Mouse (Mus musculus): Measurements from ENCODE around the gene 9930111J21Rik2. TPM values are rescaled to one million over a fixed set of nuclear protein-coding genes. Genes with fewer than 3 reads are reported as not detected.
A peak's percentile ranks its signal among the peaks of the same experiment; 100 is the strongest.

The 9930111J21Rik2 gene
- polyA plus RNA-seq, 1 experiment from 2014 or later, result 0.25 TPM

DNA sequence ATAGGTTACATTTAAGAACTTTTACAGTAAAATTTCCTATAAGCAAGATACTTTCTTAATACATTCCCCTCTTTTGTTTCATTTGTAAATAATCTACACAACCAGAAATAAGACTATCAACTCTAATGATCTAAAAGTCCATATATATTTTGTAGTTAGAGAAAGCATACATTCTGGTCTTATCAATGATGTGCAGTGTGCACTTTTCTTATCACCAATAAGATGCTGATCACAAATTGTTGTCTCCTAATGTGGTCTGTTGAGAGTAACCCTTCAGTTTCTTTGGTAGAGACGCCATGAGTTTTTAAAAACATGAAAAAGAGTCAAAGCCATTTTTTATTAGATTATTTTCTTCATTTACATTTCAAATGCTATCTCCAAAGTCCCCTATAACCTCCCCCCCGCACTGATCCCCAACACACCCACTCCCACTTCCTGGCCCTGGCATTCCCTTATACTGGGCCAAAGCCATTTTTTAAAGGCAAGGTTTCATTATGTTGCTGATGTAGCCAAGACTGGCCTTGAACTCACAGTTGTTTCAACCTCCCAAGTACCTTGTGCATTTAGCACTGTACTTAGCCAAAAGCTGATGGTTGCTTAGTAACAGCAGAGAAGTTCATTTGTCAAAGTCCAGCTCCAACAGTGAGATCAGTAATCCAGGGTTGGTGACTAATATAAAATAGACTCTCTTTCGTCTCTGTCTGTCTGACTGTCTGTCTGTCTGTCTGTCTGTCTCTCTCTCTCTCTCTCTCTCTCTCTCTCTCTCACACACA is 38.9 kb upstream of the 9930111J21Rik2 start:
- no peaks in the 10 kb centered on the region for H3K9me3 ChIP-seq (replicated peaks; ENCODE audit: control insufficient read depth, low read length)
- H3K4me1 ChIP-seq (ENCODE audit: control insufficient read depth, insufficient read depth, low read length), result no peaks in the 10 kb centered on the region
- ATAC-seq (replicated peaks; ENCODE audit: insufficient number of reproducible peaks, low FRiP score, low TSS enrichment, low read depth), result no peak
- no peaks in the 10 kb centered on the region for H3K27me3 ChIP-seq (ENCODE audit: control insufficient read depth, insufficient read depth, low read length)
- H3K9ac ChIP-seq (replicated peaks; ENCODE audit: low read length), result no peak overlapping the region
- DNase-seq (ENCODE audit: low spot score), result no peak
- no peaks in the 10 kb centered on the region for H3K36me3 ChIP-seq (replicated peaks; ENCODE audit: control insufficient read depth, insufficient read depth, low read depth, low read length)
- H3K4me2 ChIP-seq (ENCODE audit: low read depth, low read length), result no peak overlapping the region
- 85% methylated on average over 3 of the region's 3 CpGs for WGBS
- H3K4me3 ChIP-seq (ENCODE audit: low read depth, low read length), result no peak overlapping the region
- H3K27ac ChIP-seq (replicated peaks; ENCODE audit: low read depth, low read length), result no peak overlapping the region

DNA sequence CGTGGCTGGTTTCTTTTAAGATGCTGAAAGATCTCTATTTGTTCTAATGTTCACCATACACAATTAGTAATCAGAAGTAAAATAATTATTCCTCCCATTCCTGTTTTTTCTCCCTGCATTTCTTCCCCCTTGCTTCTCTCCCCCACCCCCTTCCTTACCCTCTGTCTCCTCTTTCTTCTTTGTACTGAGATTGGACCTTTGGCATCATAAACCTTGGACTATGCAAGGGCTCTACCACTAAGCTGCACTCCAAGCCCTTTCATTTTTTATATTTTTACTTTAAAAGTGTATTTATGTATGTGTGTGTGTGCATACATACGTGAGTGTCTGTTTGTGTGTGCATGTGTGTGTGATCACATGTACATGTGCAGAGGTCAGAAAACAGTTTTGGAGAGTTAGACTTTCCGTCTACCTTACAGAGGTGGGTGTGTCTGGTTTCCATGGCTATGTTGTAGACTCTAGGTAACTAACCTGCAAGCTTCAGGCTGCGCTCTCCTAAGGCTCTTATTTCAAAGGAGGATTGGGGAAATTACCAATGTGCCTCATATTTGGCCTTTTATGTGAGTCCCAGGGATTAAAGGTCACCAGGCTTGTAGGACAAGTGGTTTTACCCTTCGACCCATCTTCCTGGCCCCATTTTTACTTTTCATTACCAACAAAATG is 38.1 kb upstream of the 9930111J21Rik2 start:
- H3K4me2 ChIP-seq (ENCODE audit: low read depth, low read length), result no peak overlapping the region
- no peak overlapping the region for H3K9ac ChIP-seq (replicated peaks; ENCODE audit: low read length)
- H3K4me3 ChIP-seq (ENCODE audit: low read depth, low read length), result no peak overlapping the region
- H3K9me3 ChIP-seq (replicated peaks; ENCODE audit: control insufficient read depth, low read length), result no peaks in the 10 kb centered on the region
- no peaks in the 10 kb centered on the region for H3K36me3 ChIP-seq (replicated peaks; ENCODE audit: control insufficient read depth, insufficient read depth, low read depth, low read length)
- H3K4me1 ChIP-seq (ENCODE audit: control insufficient read depth, insufficient read depth, low read length), result no peaks in the 10 kb centered on the region
- no peaks in the 10 kb centered on the region for H3K27me3 ChIP-seq (ENCODE audit: control insufficient read depth, insufficient read depth, low read length)
- DNase-seq (ENCODE audit: low spot score), result no peak
- H3K27ac ChIP-seq (replicated peaks; ENCODE audit: low read depth, low read length), result no peak overlapping the region
- 84% methylated on average over 5 of the region's 5 CpGs for WGBS
- ATAC-seq (replicated peaks; ENCODE audit: insufficient number of reproducible peaks, low FRiP score, low TSS enrichment, low read depth), result no peak

DNA sequence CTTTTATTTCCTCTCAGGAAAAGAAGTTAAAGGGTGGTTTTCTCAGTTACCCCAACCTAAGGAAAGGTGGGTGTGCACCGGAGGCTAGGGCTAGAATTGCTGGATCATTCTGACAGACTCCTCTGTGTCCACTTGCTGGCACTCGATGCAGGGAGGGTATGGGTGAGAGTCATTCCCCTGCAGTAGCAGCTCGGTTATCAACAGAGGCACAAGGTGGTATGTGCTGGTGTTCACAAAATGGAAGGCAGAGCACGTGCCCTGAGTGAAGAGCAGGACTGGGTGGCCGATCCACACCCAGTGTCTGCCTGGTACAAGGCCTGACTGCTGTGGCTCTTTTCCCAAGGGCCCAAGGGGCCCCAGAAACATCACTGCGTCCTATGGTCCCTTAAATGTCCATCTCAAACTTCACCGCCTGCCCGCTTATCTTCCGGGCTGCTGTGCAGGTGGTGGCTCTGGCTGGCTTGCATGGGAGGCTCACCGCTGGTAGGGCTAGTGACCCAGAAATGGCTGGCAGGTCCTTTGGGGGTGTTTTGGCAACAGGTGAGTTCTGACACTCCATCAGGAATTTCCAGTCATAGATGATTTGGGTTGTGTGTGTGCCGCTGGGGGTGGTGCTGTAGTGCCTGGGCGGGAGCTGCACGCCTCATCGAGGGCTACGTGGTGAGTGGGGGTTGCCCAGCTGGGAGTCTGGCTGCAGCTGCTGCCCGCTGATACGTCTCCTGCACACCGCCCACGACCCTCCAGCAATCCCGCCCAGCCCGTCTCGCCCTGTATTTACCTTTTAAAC is 37.0 kb upstream of the 9930111J21Rik2 start:
- H3K9ac ChIP-seq (replicated peaks; ENCODE audit: low read length), result no peak overlapping the region; the same call in 1 of the 2 replicates
- peak; percentile 33 for DNase-seq (ENCODE audit: low spot score)
- no peaks in the 10 kb centered on the region for H3K27me3 ChIP-seq (ENCODE audit: control insufficient read depth, insufficient read depth, low read length)
- no peak; the same call in 1 of the 2 replicates for ATAC-seq (replicated peaks; ENCODE audit: insufficient number of reproducible peaks, low FRiP score, low TSS enrichment, low read depth)
- H3K4me2 ChIP-seq (ENCODE audit: low read depth, low read length), result peak overlapping the region; percentile 16; the same call in 1 of the 2 replicates
- H3K36me3 ChIP-seq (replicated peaks; ENCODE audit: control insufficient read depth, insufficient read depth, low read depth, low read length), result no peaks in the 10 kb centered on the region
- no peak overlapping the region for H3K4me3 ChIP-seq (ENCODE audit: low read depth, low read length)
- H3K9me3 ChIP-seq (replicated peaks; ENCODE audit: control insufficient read depth, low read length), result no peaks in the 10 kb centered on the region
- H3K4me1 ChIP-seq (ENCODE audit: control insufficient read depth, insufficient read depth, low read length), result no peaks in the 10 kb centered on the region
- 38% methylated on average over 22 of the region's 22 CpGs for WGBS
- H3K27ac ChIP-seq (replicated peaks; ENCODE audit: low read depth, low read length), result no peak overlapping the region

DNA sequence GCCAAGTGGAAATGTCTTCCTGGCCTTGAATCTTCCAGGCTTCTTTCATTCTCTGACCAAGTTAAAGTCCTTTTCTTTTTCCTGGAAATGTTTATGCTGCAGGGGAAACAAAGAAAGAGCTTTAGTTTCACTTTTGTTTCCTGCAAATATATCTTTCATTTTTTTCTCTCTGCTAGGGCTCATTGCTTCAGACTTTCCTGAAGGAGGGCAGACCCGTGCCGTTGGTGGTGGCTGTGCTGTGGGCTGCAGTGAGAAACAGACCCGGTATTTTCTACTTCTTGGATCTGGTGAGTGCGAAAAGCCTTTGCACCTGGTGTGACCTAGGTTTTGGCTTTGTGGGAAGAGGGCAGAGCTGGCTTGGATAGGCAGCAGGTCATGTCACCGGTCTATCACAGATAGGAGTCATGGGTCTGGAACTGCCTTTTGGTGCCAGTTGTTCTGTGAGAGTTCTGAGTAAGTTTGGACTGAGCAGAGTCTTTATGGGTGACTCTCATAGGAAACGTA is 35.9 kb upstream of the 9930111J21Rik2 start:
- 80% methylated on average over 6 of the region's 6 CpGs for WGBS

DNA sequence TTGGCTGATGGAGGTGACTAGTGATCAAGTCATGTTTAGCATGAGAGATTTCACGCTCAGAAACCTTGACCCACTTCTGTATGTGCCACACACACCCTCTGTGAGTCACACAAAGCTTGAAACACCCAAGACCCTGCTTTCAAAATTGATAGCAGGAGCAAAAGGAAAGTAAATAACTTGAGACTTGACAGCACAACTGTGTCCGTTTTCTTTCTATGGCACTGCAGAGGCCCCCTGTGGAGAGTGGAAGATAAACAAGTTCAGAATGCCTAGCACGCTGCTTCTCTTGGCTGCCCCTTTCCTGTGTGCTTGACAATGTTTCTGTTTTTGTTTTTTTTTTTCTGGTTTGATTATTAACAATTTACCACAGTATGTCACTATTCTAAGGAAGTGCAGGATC is 33.8 kb upstream of the 9930111J21Rik2 start:
- H3K4me2 ChIP-seq (ENCODE audit: low read depth, low read length), result no peak overlapping the region
- no peak for DNase-seq (ENCODE audit: low spot score)
- H3K9ac ChIP-seq (replicated peaks; ENCODE audit: low read length), result no peak overlapping the region
- H3K36me3 ChIP-seq (replicated peaks; ENCODE audit: control insufficient read depth, insufficient read depth, low read depth, low read length), result no peaks in the 10 kb centered on the region
- no peak for ATAC-seq (replicated peaks; ENCODE audit: insufficient number of reproducible peaks, low FRiP score, low TSS enrichment, low read depth)
- no peaks in the 10 kb centered on the region for H3K9me3 ChIP-seq (replicated peaks; ENCODE audit: control insufficient read depth, low read length)
- H3K4me1 ChIP-seq (ENCODE audit: control insufficient read depth, insufficient read depth, low read length), result no peaks in the 10 kb centered on the region
- no peak overlapping the region for H3K27ac ChIP-seq (replicated peaks; ENCODE audit: low read depth, low read length)
- no peaks in the 10 kb centered on the region; the same call in 1 of the 2 replicates for H3K27me3 ChIP-seq (ENCODE audit: control insufficient read depth, insufficient read depth, low read length)
- 50% methylated on average over 3 of the region's 3 CpGs for WGBS
- no peak overlapping the region for H3K4me3 ChIP-seq (ENCODE audit: low read depth, low read length)

More for the DNA sequence above, 35.9 kb upstream of the 9930111J21Rik2 start:
- Histone ChIP-seq H3K9me3 (replicated peaks; ENCODE audit: control insufficient read depth, low read length) (no peaks in the 10 kb centered on the region), H3K9ac (replicated peaks; ENCODE audit: low read length) (no peak overlapping the region), H3K36me3 (replicated peaks; ENCODE audit: control insufficient read depth, insufficient read depth, low read depth, low read length) (no peaks in the 10 kb centered on the region), H3K4me2 (ENCODE audit: low read depth, low read length) (no peak overlapping the region), H3K27me3 (ENCODE audit: control insufficient read depth, insufficient read depth, low read length) (no peaks in the 10 kb centered on the region; the same call in 1 of the 2 replicates), H3K4me3 (ENCODE audit: low read depth, low read length) (no peak overlapping the region), H3K27ac (replicated peaks; ENCODE audit: low read depth, low read length) (no peak overlapping the region), H3K4me1 (ENCODE audit: control insufficient read depth, insufficient read depth, low read length) (no peaks in the 10 kb centered on the region)
- no peak for DNase-seq (ENCODE audit: low spot score)
- no peak for ATAC-seq (replicated peaks; ENCODE audit: insufficient number of reproducible peaks, low FRiP score, low TSS enrichment, low read depth)

DNA sequence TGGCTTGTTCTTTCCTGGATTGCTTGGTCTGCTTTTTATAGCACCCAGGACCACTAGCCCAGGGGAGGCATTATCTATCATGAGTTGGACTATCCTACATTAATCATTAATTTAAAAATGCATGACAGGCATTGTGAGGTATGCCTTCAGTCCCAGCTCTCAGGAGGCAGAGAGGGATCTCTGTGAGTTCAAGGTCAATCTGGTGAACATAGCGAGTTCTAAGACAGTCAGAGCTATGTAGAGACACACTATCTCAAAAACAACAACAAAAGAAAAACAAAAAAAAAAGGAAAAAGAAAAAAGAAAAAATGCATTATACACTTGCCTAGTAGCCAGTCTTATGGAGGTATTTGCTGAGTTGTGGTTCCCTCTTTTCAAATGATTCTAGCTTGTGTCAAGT is 33.3 kb upstream of the 9930111J21Rik2 start:
- Histone ChIP-seq H3K9me3 (replicated peaks; ENCODE audit: control insufficient read depth, low read length) (no peaks in the 10 kb centered on the region), H3K4me3 (ENCODE audit: low read depth, low read length) (no peak overlapping the region), H3K36me3 (replicated peaks; ENCODE audit: control insufficient read depth, insufficient read depth, low read depth, low read length) (no peaks in the 10 kb centered on the region), H3K27ac (replicated peaks; ENCODE audit: low read depth, low read length) (no peak overlapping the region), H3K9ac (replicated peaks; ENCODE audit: low read length) (no peak overlapping the region), H3K27me3 (ENCODE audit: control insufficient read depth, insufficient read depth, low read length) (no peaks in the 10 kb centered on the region; the same call in 1 of the 2 replicates), H3K4me2 (ENCODE audit: low read depth, low read length) (no peak overlapping the region), H3K4me1 (ENCODE audit: control insufficient read depth, insufficient read depth, low read length) (no peaks in the 10 kb centered on the region)
- 74% methylated on average over 1 of the region's 1 CpGs for WGBS
- ATAC-seq (replicated peaks; ENCODE audit: insufficient number of reproducible peaks, low FRiP score, low TSS enrichment, low read depth), result no peak
- DNase-seq (ENCODE audit: low spot score), result no peak

DNA sequence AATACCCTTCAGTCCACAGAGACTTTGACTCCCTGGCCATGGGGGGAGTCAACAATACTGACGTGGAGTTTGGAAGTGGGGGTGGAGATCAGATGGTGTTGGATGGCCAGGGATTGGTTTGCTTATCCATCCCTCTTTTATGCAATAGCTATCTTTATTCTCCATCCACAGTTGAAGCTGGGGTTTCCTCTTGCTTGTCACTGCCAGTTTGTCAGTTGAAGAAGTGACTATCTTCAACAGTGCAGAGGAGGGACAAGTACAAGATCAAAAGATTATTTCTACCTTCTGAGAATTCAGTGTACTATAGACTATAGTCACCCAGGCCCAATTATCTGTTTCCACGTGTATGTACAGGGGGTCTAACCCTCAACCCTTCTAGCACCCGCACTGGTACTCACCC is 32.8 kb upstream of the 9930111J21Rik2 start:
- Histone ChIP-seq H3K4me3 (ENCODE audit: low read depth, low read length) (no peak overlapping the region), H3K4me2 (ENCODE audit: low read depth, low read length) (no peak overlapping the region), H3K4me1 (ENCODE audit: control insufficient read depth, insufficient read depth, low read length) (no peaks in the 10 kb centered on the region), H3K27ac (replicated peaks; ENCODE audit: low read depth, low read length) (no peak overlapping the region), H3K36me3 (replicated peaks; ENCODE audit: control insufficient read depth, insufficient read depth, low read depth, low read length) (no peaks in the 10 kb centered on the region), H3K9me3 (replicated peaks; ENCODE audit: control insufficient read depth, low read length) (no peaks in the 10 kb centered on the region), H3K27me3 (ENCODE audit: control insufficient read depth, insufficient read depth, low read length) (no peaks in the 10 kb centered on the region; the same call in 1 of the 2 replicates), H3K9ac (replicated peaks; ENCODE audit: low read length) (no peak overlapping the region)
- DNase-seq (ENCODE audit: low spot score) (no peak), ATAC-seq (replicated peaks; ENCODE audit: insufficient number of reproducible peaks, low FRiP score, low TSS enrichment, low read depth) (no peak)
- WGBS, result 69% methylated on average over 3 of the region's 3 CpGs
